Mouse (Mus musculus) heart, embryonic 14.5 days (tissue): ENCODE results near the gene Cpxm2. TPM values are rescaled to one million over a fixed set of nuclear protein-coding genes. Genes with fewer than 3 reads are reported as not detected.

Experiments used
- ATAC-seq: fragments of 200-750 bp; cut with Nextera tagmentation; 2 replicates; pipeline ENCODE4 v1.8.0; 2017; ENCODE audit warnings: low read depth, moderate TSS enrichment; ENCODE audit not compliant: insufficient number of reproducible peaks, insufficient read depth, low FRiP score
- H3K27ac ChIP-seq, 2 experiments: fragments of 200-500 bp in 1 of 2; fragments of 300-500 bp in 1 of 2; sonication (generic) in 1 of 2; replicated peaks in 1 of 2; 2 replicates each; pipeline ENCODE4 v1.5.1; 2012 to 2014; ENCODE audit warnings: low read depth in 2 of 2, low read length in 2 of 2, control low read depth in 1 of 2, mild to moderate bottlenecking in 1 of 2, mixed read lengths in 1 of 2; ENCODE audit not compliant: control insufficient read depth in 1 of 2, insufficient read depth in 1 of 2
- H3K27me3 ChIP-seq: fragments of 300-500 bp; sonication (generic); 2 replicates; pipeline ENCODE4 v1.6.1; 2014; ENCODE audit warnings: mild to moderate bottlenecking, low read length, control low read depth; ENCODE audit not compliant: control insufficient read depth, insufficient read depth
- H3K36me3 ChIP-seq: fragments of 300-500 bp; sonication (generic); 2 replicates; pipeline ENCODE4 v1.6.1; 2014; ENCODE audit warnings: mild to moderate bottlenecking, control low read depth, low read length, mixed read lengths; ENCODE audit not compliant: control insufficient read depth, insufficient read depth
- H3K4me1 ChIP-seq, 2 experiments: fragments of 200-500 bp in 1 of 2; fragments of 300-500 bp in 1 of 2; sonication (generic) in 1 of 2; 2 replicates each; pipeline ENCODE4 v1.6.1; 2012 to 2014; ENCODE audit warnings: low read length in 2 of 2, control low read depth in 1 of 2, mixed read lengths in 1 of 2; ENCODE audit not compliant: control insufficient read depth in 2 of 2, insufficient read depth in 2 of 2
- H3K4me2 ChIP-seq: fragments of 300-500 bp; sonication (generic); 2 replicates; pipeline ENCODE4 v1.6.1; 2014; ENCODE audit warnings: mild to moderate bottlenecking, low read length
- H3K4me3 ChIP-seq, 2 experiments: fragments of 200-500 bp in 1 of 2; fragments of 300-500 bp in 1 of 2; sonication (generic) in 1 of 2; 2 replicates each; pipeline ENCODE4 v1.5.1; 2012 to 2014; ENCODE audit warnings: low read length in 2 of 2, mild to moderate bottlenecking in 2 of 2, control low read depth in 1 of 2, low read depth in 1 of 2, moderate library complexity in 1 of 2; ENCODE audit not compliant: control insufficient read depth in 1 of 2, insufficient read depth in 1 of 2
- H3K9ac ChIP-seq: fragments of 300-500 bp; sonication (generic); 2 replicates; pipeline ENCODE4 v1.6.1; 2014; ENCODE audit warnings: mild to moderate bottlenecking, low read length
- H3K9me3 ChIP-seq: fragments of 300-500 bp; sonication (generic); 2 replicates; pipeline ENCODE4 v1.6.1; 2016; ENCODE audit warnings: low read length, control low read depth; ENCODE audit not compliant: control insufficient read depth
- WGBS: fragments of 180-500 bp; shearing (Covaris S2); extraction: QIAGEN DNeasy Blood & Tissue Kit; methylation state at CpG from one replicate; pipeline ENCODE4 v1.1.7; 2014; 5-methylcytosine and 5-hydroxymethylcytosine counted together
- polyA plus RNA-seq: library from polyadenylated mRNA; unstranded; fragments of >200 nt; fragmentation: Nextera tagmentation; extraction: Ambion mirVana; gene quantifications from 2 replicates; pipeline ENCODE4 v1.2.1, GENCODE M21; 2014

The Cpxm2 gene
- polyA plus RNA-seq, 1 experiment from 2014 or later: 0.50 TPM

- H3K27ac ChIP-seq: no peak overlapping the region
- WGBS: 33% methylated on average over 5 of the region's 5 CpGs
- ATAC-seq: no peak
- H3K4me2 ChIP-seq: no peak overlapping the region
- H3K9ac ChIP-seq: no peak overlapping the region
- H3K36me3 ChIP-seq: no peaks in the 10 kb centered on the region
- no peaks in the 10 kb centered on the region for H3K27me3 ChIP-seq
- no peaks in the 10 kb centered on the region for H3K4me1 ChIP-seq
- H3K9me3 ChIP-seq: no peaks in the 10 kb centered on the region
- no peak overlapping the region for H3K4me3 ChIP-seq
Observed at GRCm38 (mm10) chr7:132067951-132068350, 86.6 kb downstream of the Cpxm2 start.

DNA sequence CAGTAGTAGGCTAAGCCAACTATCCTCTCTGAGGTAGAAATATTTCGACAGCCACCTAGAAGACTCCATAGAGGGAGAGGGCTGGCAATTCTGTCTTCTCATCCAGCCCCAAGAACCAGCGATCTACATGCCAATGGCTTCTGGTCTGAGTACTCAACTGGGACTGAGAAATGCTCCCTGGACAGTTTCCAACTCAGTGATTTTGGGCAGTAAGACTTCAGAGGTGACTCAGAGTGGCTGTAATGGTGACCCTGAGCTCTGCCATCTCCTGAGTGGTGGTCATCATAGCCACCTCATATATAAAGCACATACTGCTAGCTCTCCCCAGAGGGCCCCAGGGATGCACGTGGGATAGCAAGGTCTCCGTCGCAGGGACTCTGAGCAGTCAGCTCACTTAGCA lies 87.0 kb downstream of the Cpxm2 start:
- Histone ChIP-seq H3K9ac (no peak overlapping the region), H3K9me3 (no peaks in the 10 kb centered on the region), H3K27me3 (no peaks in the 10 kb centered on the region), H3K4me2 (no peak overlapping the region), H3K4me3 (no peak overlapping the region), H3K36me3 (no peaks in the 10 kb centered on the region), H3K27ac (no peak overlapping the region), H3K4me1 (no peaks in the 10 kb centered on the region)
- WGBS: 68% methylated on average over 5 of the region's 5 CpGs
- ATAC-seq: no peak

DNA sequence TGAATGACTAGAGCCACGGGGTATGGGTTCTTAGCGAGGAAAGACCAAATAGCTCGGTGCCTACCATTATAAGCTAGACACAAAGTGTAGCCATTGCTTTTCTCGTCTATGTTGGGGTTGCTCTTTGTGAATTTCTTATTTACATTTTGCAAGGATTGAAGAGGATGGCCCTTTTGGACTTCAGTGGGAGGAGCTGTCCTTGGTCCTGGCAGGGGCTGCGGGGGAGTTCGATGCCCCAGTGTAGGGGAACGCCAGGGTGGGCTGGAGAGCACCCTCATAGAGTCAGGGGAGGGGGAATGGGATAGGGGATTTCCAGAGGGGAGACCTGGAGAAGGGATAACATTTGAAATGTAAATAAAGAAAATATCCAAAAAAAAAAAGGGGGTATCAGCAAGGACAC lies 94.4 kb downstream of the Cpxm2 start:
- Histone ChIP-seq H3K4me3 (no peak overlapping the region), H3K36me3 (no peaks in the 10 kb centered on the region), H3K9me3 (no peaks in the 10 kb centered on the region), H3K4me2 (no peak overlapping the region), H3K9ac (no peak overlapping the region), H3K27ac (no peak overlapping the region), H3K4me1 (no peaks in the 10 kb centered on the region), H3K27me3 (no peaks in the 10 kb centered on the region; the same call in 1 of the 2 replicates)
- ATAC-seq: no peak
- 70% methylated on average over 7 of the region's 7 CpGs for WGBS

- Histone ChIP-seq H3K27ac (no peak overlapping the region), H3K4me1 (no peaks in the 10 kb centered on the region), H3K36me3 (no peaks in the 10 kb centered on the region), H3K9ac (no peak overlapping the region), H3K9me3 (no peaks in the 10 kb centered on the region; the same call in 1 of the 2 replicates), H3K4me2 (no peak overlapping the region), H3K4me3 (no peak overlapping the region), H3K27me3 (no peaks in the 10 kb centered on the region; the same call in 1 of the 2 replicates)
- no peak for ATAC-seq
- 79% methylated on average over 7 of the region's 7 CpGs for WGBS
Observed at GRCm38 (mm10) chr7:132056565-132056964, 98.0 kb downstream of the Cpxm2 start.

DNA sequence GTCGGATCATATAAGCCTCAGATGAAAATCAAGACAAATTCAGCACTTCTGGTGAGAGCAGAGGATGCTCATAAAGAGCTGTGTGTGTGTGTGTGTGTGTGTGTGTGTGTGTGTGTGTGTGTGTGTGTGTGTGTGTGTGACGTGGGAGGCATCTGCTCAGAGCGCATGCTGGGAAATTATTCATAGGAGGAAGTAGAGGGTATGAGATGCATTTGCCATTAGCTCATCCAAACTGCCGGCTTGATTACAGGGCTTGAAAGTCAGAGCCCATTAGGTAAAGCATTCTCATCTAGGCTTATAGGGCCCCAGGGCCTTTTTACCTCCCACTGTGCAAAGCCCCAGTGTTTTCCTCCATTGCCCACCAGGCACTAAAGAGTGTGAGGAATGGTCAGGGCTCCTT lies 107.9 kb downstream of the Cpxm2 start:
- WGBS: 59% methylated on average over 4 of the region's 4 CpGs
- no peaks in the 10 kb centered on the region for H3K9me3 ChIP-seq
- no peaks in the 10 kb centered on the region for H3K36me3 ChIP-seq
- no peak overlapping the region for H3K27ac ChIP-seq
- H3K9ac ChIP-seq: no peak overlapping the region
- H3K27me3 ChIP-seq: no peaks in the 10 kb centered on the region
- no peak overlapping the region for H3K4me3 ChIP-seq
- no peak overlapping the region for H3K4me2 ChIP-seq
- no peaks in the 10 kb centered on the region for H3K4me1 ChIP-seq
- no peak for ATAC-seq

GRCm38 (mm10) chr7:132031940-132032531 lies 122.5 kb downstream of the Cpxm2 start:
- Histone ChIP-seq H3K4me2 (no peak overlapping the region), H3K27me3 (no peaks in the 10 kb centered on the region), H3K27ac (no peak overlapping the region), H3K9ac (no peak overlapping the region), H3K9me3 (no peaks in the 10 kb centered on the region), H3K4me1 (no peaks in the 10 kb centered on the region), H3K36me3 (no peaks in the 10 kb centered on the region), H3K4me3 (no peak overlapping the region)
- 67% methylated on average over 6 of the region's 6 CpGs for WGBS
- no peak for ATAC-seq

- Histone ChIP-seq H3K4me3 (no peak overlapping the region), H3K27me3 (no peaks in the 10 kb centered on the region), H3K4me2 (no peak overlapping the region), H3K36me3 (no peaks in the 10 kb centered on the region), H3K9me3 (no peaks in the 10 kb centered on the region), H3K27ac (no peak overlapping the region), H3K4me1 (no peaks in the 10 kb centered on the region), H3K9ac (no peak overlapping the region)
- ATAC-seq: no peak
- WGBS: 49% methylated on average over 6 of the region's 6 CpGs
Observed at GRCm38 (mm10) chr7:132026671-132027070, 127.9 kb downstream of the Cpxm2 start.

DNA sequence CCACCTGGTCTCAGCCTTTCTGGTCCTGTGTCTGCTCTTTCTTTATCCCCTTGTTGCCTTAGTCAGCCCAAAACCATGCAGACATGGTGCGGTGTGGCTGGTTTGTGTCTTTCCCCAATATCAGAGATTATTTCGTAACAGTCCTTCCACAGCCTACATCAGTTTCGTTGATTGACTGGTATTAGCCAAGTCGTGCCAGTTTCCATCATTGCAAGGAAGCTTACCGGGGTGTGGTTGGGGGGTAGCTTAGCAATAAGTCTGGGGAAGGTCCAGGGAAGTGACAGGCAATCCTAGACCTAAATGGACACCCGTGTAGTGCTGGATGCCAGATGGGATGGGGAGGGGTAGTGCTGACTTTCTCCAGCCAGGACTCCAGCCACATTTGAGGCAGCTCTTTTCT lies 128.9 kb downstream of the Cpxm2 start:
- WGBS: 60% methylated on average over 6 of the region's 6 CpGs
- Histone ChIP-seq H3K4me1 (no peaks in the 10 kb centered on the region), H3K27me3 (no peaks in the 10 kb centered on the region), H3K4me2 (no peak overlapping the region), H3K9ac (no peak overlapping the region), H3K4me3 (no peak overlapping the region), H3K36me3 (no peaks in the 10 kb centered on the region), H3K9me3 (no peaks in the 10 kb centered on the region), H3K27ac (no peak overlapping the region)
- no peak for ATAC-seq
